Mouse (Mus musculus) heart, embryonic 11.5 days (tissue): ENCODE measurements around the gene Itgb3. TPM values are rescaled to one million over a fixed set of nuclear protein-coding genes. Genes with fewer than 3 reads are reported as not detected.
"Not testable (repeated sequence)": the region's sequence is repeated elsewhere in the genome, so short reads cannot be mapped to it uniquely, and the experiment has no call there.

Source experiments
- ATAC-seq: fragments of 200-750 bp; cut with Nextera tagmentation; replicated peaks from 2 replicates; pipeline ENCODE4 v1.8.0; 2017; ENCODE audit warnings: moderate library complexity; ENCODE audit not compliant: insufficient number of reproducible peaks, low FRiP score, low TSS enrichment
- H3K27ac ChIP-seq: fragments of 300-500 bp; sonication (generic); 2 replicates; pipeline ENCODE4 v1.5.1; 2014; ENCODE audit warnings: mild to moderate bottlenecking, low read depth, low read length
- H3K27me3 ChIP-seq: fragments of 300-500 bp; sonication (generic); 2 replicates; pipeline ENCODE4 v1.6.1; 2014; ENCODE audit warnings: mild to moderate bottlenecking, low read length, mixed read lengths; ENCODE audit not compliant: control insufficient read depth, insufficient read depth
- H3K36me3 ChIP-seq: fragments of 300-500 bp; sonication (generic); 2 replicates; pipeline ENCODE4 v1.6.1; 2014; ENCODE audit warnings: mild to moderate bottlenecking, low read length, moderate library complexity, mixed read lengths; ENCODE audit not compliant: control insufficient read depth, insufficient read depth
- H3K4me1 ChIP-seq: fragments of 300-500 bp; sonication (generic); 2 replicates; pipeline ENCODE4 v1.6.1; 2014; ENCODE audit warnings: low read length; ENCODE audit not compliant: control insufficient read depth, insufficient read depth
- H3K4me2 ChIP-seq: fragments of 300-500 bp; sonication (generic); 2 replicates; pipeline ENCODE4 v1.6.1; 2014; ENCODE audit warnings: mild to moderate bottlenecking, moderate library complexity
- H3K4me3 ChIP-seq: fragments of 300-500 bp; sonication (generic); 2 replicates; pipeline ENCODE4 v1.5.1; 2014; ENCODE audit warnings: low read depth, low read length
- H3K9ac ChIP-seq: fragments of 300-500 bp; sonication (generic); 2 replicates; pipeline ENCODE4 v1.6.1; 2014; ENCODE audit warnings: mild to moderate bottlenecking, low read depth, low read length, moderate library complexity
- H3K9me3 ChIP-seq: fragments of 300-500 bp; sonication (generic); replicated peaks from 2 replicates; pipeline ENCODE4 v1.6.1; 2016; ENCODE audit warnings: low read length; ENCODE audit not compliant: control insufficient read depth
- WGBS: fragments of 180-500 bp; shearing (Covaris S2); extraction: QIAGEN DNeasy Blood & Tissue Kit; methylation state at CpG from one replicate; pipeline ENCODE4 v1.1.7; 2014; ENCODE audit not compliant: insufficient replicate concordance; 5-methylcytosine and 5-hydroxymethylcytosine counted together
- polyA plus RNA-seq: library from polyadenylated mRNA; unstranded; fragments of >200 nt; fragmentation: Nextera tagmentation; extraction: Ambion mirVana; gene quantifications from 2 replicates; pipeline ENCODE4 v1.2.1, GENCODE M21; 2014

Gene Itgb3
- polyA plus RNA-seq, 1 experiment from 2014 or later = 3.9 TPM

- Histone ChIP-seq H3K9me3 (no peaks in the 10 kb centered on the region; the same call in 1 of the 2 replicates), H3K9ac (no peak overlapping the region), H3K36me3 (no peaks in the 10 kb centered on the region), H3K4me1 (peaks cover 13% of the 10 kb centered on the region), H3K27ac (no peak overlapping the region), H3K27me3 (no peaks in the 10 kb centered on the region), H3K4me3 (no peak overlapping the region), H3K4me2 (no peak overlapping the region)
- ATAC-seq = no peak
- WGBS = 63% methylated on average over 9 of the region's 9 CpGs
Measured at GRCm38 (mm10) chr11:104567736-104568135, 40.1 kb upstream of the Itgb3 start.

- no peaks in the 10 kb centered on the region for H3K27me3 ChIP-seq
- no peaks in the 10 kb centered on the region; the same call in none of the 2 replicates for H3K9me3 ChIP-seq
- no peak overlapping the region for H3K27ac ChIP-seq
- 96% methylated on average over 4 of the region's 4 CpGs for WGBS
- no peak overlapping the region for H3K4me3 ChIP-seq
- H3K9ac ChIP-seq = no peak overlapping the region
- no peaks in the 10 kb centered on the region for H3K36me3 ChIP-seq
- no peak overlapping the region for H3K4me2 ChIP-seq
- no peak for ATAC-seq
- H3K4me1 ChIP-seq = peaks cover 11% of the 10 kb centered on the region
Measured at GRCm38 (mm10) chr11:104568326-104568725, 39.5 kb upstream of the Itgb3 start.

GRCm38 (mm10) chr11:104570515-104570914, 37.3 kb upstream of the Itgb3 start:
- H3K36me3 ChIP-seq, H3K27ac ChIP-seq, H3K9me3 ChIP-seq, H3K9ac ChIP-seq, H3K4me3 ChIP-seq, ATAC-seq, H3K4me1 ChIP-seq, H3K27me3 ChIP-seq, H3K4me2 ChIP-seq: not testable (repeated sequence)
- WGBS = 78% methylated on average over 8 of the region's 8 CpGs

GRCm38 (mm10) chr11:104571373-104571772, 36.4 kb upstream of the Itgb3 start:
- Histone ChIP-seq H3K4me3 (peak overlapping the region; percentile 37), H3K9ac (peak overlapping the region; percentile 59), H3K4me2 (peak overlapping the region; percentile 74)
- H3K4me1 ChIP-seq, H3K9me3 ChIP-seq, H3K27ac ChIP-seq, H3K36me3 ChIP-seq, ATAC-seq, H3K27me3 ChIP-seq: not testable (repeated sequence)
- 3% methylated on average over 28 of the region's 28 CpGs for WGBS

- Histone ChIP-seq H3K27ac (no peak overlapping the region), H3K9ac (no peak overlapping the region), H3K27me3 (no peaks in the 10 kb centered on the region), H3K36me3 (no peaks in the 10 kb centered on the region), H3K4me1 (peaks cover 6% of the 10 kb centered on the region; the same call in 1 of the 2 replicates), H3K9me3 (no peaks in the 10 kb centered on the region; the same call in none of the 2 replicates), H3K4me2 (no peak overlapping the region), H3K4me3 (no peak overlapping the region)
- 39% methylated on average over 7 of the region's 7 CpGs for WGBS
- no peak for ATAC-seq
Measured at GRCm38 (mm10) chr11:104572091-104572490, 35.7 kb upstream of the Itgb3 start.

GRCm38 (mm10) chr11:104572566-104572965, 35.2 kb upstream of the Itgb3 start:
- Histone ChIP-seq H3K4me3 (no peak overlapping the region), H3K9me3 (no peaks in the 10 kb centered on the region; the same call in none of the 2 replicates), H3K4me2 (no peak overlapping the region), H3K9ac (no peak overlapping the region), H3K4me1 (peaks cover 5% of the 10 kb centered on the region; the same call in 1 of the 2 replicates), H3K27me3 (no peaks in the 10 kb centered on the region), H3K36me3 (no peaks in the 10 kb centered on the region), H3K27ac (no peak overlapping the region)
- no peak for ATAC-seq
- 62% methylated on average over 2 of the region's 2 CpGs for WGBS

- peak; percentile 72 for ATAC-seq
- H3K4me3 ChIP-seq = peak overlapping the region; percentile 58
Measured at GRCm38 (mm10) chr11:104576772-104577612, 30.8 kb upstream of the Itgb3 start.

GRCm38 (mm10) chr11:104578074-104578473, 29.7 kb upstream of the Itgb3 start:
- H3K4me2 ChIP-seq = peak overlapping the region; percentile 76

More at GRCm38 (mm10) chr11:104576772-104577612, 30.8 kb upstream of the Itgb3 start:
- Histone ChIP-seq H3K36me3 (0 out of 2 replicates have a peak, but pooled peaks cover 2% of the 10 kb centered on the region), H3K4me2 (peak overlapping the region; percentile 39), H3K9ac (peak overlapping the region; percentile 94), H3K27ac (peak overlapping the region; percentile 99), H3K4me1 (peaks cover 21% of the 10 kb centered on the region), H3K27me3 (no peaks in the 10 kb centered on the region), H3K9me3 (no peaks in the 10 kb centered on the region; the same call in 1 of the 2 replicates)
- 20% methylated on average over 10 of the region's 10 CpGs for WGBS

More at GRCm38 (mm10) chr11:104578074-104578473, 29.7 kb upstream of the Itgb3 start:
- no peaks in the 10 kb centered on the region; the same call in 1 of the 2 replicates for H3K9me3 ChIP-seq
- WGBS = 14% methylated on average over 5 of the region's 5 CpGs
- H3K27me3 ChIP-seq = no peaks in the 10 kb centered on the region
- H3K4me3 ChIP-seq = peak overlapping the region; percentile 58
- ATAC-seq = 0 out of 2 replicates have a peak, but pooled peaks have one; percentile 31
- peaks cover 29% of the 10 kb centered on the region for H3K4me1 ChIP-seq
- H3K36me3 ChIP-seq = peaks cover 3% of the 10 kb centered on the region; the same call in 1 of the 2 replicates
- H3K27ac ChIP-seq = peak overlapping the region; percentile 99
- peak overlapping the region; percentile 94 for H3K9ac ChIP-seq
